Mouse (Mus musculus): ENCODE results near the gene Srp54b.
"Not testable (repeated sequence)": the region's sequence is repeated elsewhere in the genome, so short reads cannot be mapped to it uniquely, and the experiment has no call there.

Gene Srp54b

DNA sequence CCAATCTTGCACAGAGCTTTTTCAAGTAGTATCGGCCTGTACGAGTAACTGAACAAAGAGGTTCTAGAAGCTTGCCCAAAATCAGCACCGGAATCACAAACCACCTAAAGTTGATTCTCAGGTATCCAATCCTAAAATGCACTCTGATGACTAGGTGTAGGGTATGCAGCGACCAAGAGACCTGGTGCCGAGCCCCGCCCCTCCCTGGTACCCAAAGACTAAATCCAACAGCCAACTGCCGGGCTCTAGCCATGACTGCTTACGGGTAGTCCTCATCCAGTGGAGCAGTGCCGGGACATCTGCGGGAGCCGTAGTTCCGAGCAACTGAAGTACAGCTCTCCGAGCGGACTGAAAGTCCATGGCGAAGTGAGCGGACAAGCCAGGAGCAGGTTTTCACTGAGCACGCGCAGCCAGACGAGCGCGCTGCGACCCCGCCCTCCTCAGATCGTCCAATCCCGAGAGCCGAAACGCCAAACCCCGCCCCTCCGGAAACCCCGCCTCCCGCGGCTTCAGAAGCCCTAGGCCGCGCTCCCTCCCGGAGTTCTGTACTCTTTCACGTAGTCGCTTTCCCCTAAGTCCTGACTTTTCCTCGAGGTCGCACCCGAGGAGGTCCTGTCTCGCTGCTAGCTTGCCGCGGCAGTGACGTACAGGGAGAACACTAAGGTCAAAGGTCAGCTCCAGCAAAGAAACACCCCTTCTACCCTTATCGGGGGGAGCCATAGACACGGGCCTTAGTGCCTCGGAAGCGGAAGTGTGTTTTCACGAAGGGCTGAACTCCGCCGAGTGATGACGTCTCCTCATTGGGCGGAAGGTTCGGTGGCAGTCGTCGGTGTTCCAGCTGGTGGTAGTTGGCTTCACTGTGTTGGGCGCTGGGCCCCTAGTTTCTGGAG lies at the start of gene Srp54b:
TSS of gene Srp54b (plus strand) at position 546 of the 890 bp plus-strand sequence.
- DNase-seq (ENCODE audit: low read depth, low spot score) = not testable (repeated sequence)

DNA sequence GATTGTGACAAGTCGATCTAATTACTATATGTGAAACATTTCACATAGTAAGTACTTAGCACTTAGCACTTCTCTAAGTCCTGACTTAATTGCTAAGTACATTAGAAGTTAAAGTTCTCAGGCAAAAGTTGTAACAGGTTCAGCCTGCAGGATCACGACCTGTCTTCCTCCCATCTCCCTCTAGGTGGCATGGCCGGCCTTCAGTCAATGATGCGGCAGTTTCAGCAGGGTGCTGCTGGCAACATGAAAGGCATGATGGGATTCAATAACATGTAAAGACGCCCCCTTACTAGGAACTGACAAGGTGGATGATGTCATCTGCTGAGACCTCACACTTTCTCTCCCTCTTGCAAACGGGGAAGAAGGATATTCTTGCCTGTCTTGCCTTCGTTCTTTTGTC lies 42.3 kb upstream of the Srp54b start:
- DNase-seq (ENCODE audit: low read depth, low spot score) = not testable (repeated sequence)

DNA sequence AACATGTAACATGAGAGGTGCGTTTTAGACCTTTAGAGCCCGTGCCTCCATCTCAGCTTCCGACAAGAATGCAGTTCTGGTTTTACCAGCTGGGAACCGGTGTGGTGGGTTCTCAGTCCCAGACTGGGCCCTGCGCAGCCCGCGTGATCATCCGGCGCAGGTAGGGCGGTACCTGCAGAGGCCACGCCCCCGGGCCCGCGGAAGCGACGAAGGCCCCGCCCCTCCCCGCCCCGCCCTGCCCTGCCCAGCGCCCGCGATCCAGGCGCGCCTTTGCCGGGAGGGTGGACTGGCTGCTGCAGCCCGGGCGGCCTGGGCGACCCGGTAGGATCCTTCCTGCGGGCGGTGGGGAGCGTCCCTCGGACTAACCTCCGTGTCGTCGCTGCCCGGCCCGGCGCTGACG lies 30.7 kb upstream of the Srp54b start, which contains the start of gene Fam177a:
TSS of gene Fam177a (plus strand) at position 228 of the 400 bp plus-strand sequence.
- DNase-seq (ENCODE audit: low read depth, low spot score) = not testable (repeated sequence)

DNA sequence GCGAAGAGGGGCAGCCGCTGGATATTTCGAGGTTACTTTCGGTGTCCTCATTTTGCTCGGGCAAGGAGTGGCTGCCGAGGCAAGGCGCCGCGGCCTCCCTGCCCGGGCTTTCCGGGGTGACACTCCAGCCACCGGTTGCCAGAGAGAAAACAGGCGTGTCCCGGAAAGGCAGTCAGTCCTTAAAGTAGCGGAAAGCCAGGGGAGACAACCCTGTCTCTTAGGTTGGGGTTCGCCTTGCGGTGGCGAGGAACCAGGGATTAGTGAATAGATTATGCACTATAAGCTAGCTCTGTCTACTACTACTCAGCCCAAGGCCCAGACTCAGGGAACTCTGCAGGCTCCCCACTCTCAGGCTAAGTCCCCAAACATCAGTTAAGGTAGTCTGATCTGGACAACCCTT lies 30.2 kb upstream of the Srp54b start:
- DNase-seq (ENCODE audit: low read depth, low spot score) = not testable (repeated sequence)

DNA sequence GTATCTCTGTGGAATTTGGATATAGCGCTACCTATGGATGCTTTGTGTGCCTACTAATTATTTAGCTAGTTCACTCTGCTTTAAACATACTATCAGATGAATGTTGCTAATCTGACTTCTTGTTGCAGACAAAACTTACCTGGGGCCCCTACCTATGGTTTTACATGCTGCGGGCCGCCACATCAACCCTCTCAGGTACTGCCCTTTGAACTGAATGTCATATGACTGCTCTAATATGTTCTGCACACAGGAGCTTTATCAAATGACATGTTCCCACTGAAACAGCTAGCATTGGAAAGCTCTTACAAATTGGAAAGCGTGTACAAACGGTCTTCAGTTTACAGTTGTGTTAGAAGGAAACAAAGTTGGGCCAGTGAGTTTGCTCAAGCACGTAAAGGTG lies 19.4 kb upstream of the Srp54b start:
- not testable (repeated sequence) for DNase-seq (ENCODE audit: low read depth, low spot score)

DNA sequence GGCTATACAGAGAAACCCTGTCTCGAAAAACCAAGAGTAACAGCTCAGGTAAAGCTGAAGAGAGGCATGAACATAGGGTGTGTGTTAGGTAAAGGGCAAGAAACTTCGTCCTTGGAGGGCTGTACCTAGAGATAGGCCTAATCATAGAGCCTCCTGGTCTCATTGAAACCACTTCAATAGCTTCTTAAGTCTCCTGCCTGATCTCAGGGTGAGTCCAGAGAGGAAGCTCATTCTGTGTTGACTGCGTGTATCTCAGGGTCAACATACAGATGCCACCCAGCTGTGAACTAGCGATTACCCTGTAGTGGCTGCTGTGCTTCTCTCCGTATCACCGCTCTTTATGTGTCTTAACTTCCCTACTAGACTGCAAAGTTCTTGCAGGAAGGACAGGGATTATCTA lies 17.0 kb upstream of the Srp54b start:
- not testable (repeated sequence) for DNase-seq (ENCODE audit: low read depth, low spot score)

DNA sequence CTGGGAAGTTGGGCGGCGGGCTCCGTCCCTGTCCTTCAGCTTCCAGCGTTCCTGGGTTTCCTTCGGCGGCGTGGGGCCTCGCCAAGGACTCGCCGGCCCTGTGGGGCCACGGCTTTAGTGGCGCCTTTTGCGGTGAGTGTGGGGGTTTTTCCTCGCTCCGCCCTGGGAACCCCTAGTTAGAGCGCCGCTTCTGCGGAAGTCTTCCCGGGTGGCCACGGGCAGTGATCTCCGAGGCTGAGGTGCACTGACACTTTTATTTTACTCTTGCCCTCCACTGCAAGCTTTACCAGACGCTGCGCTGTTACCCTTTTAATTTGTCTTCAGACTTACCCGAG lies 512 bp downstream of the Srp54b start:
- not testable (repeated sequence) for DNase-seq (ENCODE audit: low read depth, low spot score)

DNA sequence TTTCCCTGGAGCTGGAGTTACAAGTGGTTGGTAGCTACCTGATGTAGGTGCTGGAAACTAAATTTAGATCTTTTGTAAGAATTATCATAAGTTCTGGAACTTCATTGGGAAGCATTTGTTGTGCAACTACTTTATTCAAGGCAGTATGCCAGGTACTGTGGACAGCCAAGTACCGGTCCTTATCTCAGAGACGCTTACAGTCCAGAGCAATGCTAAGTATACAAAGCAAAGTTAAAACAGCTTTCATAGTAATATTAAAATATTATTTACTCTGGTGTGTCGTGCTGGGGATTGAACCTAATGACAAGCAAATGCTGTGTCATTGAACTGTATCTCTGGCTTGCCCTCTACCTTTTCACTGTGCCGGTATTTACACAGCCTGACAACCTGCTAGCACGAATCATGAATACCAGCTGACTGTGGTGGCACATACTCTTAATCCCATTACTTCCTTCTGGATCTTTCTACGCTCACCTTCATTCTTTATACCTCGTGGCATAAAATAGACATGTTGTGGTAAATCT lies 12.2 kb downstream of the Srp54b start:
- DNase-seq (ENCODE audit: low read depth, low spot score) = not testable (repeated sequence)

DNA sequence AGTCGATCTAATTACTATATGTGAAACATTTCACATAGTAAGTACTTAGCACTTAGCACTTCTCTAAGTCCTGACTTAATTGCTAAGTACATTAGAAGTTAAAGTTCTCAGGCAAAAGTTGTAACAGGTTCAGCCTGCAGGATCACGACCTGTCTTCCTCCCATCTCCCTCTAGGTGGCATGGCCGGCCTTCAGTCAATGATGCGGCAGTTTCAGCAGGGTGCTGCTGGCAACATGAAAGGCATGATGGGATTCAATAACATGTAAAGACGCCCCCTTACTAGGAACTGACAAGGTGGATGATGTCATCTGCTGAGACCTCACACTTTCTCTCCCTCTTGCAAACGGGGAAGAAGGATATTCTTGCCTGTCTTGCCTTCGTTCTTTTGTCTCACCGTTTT lies 32.8 kb downstream of the Srp54b start:
- not testable (repeated sequence) for DNase-seq (ENCODE audit: low read depth, low spot score)

DNA sequence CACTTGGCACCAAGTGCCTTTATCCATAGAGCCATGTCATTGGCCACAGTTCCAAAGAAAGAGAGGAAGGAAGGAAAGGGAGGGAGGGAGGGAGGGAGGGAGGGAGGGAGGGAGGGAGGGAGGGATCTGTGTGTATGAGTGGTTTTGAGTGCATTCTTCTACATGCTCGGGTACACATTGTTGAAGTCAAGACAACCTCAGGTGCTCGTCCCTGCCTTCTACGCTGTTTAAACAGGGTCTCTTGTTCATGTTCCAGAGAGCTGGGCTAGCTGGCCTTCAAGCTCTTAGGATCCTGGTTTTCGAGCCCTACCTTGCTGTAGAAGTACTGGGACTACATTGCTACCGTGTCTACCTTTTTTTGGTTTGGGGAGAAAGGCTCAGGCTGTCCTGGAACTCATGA lies 34.2 kb downstream of the Srp54b start:
- DNase-seq (ENCODE audit: low read depth, low spot score) = not testable (repeated sequence)

DNA sequence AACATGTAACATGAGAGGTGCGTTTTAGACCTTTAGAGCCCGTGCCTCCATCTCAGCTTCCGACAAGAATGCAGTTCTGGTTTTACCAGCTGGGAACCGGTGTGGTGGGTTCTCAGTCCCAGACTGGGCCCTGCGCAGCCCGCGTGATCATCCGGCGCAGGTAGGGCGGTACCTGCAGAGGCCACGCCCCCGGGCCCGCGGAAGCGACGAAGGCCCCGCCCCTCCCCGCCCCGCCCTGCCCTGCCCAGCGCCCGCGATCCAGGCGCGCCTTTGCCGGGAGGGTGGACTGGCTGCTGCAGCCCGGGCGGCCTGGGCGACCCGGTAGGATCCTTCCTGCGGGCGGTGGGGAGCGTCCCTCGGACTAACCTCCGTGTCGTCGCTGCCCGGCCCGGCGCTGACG lies 44.4 kb downstream of the Srp54b start, which contains the start of gene 1700047I17Rik2:
TSS of gene 1700047I17Rik2 (plus strand) at position 287 of the 400 bp plus-strand sequence.
- not testable (repeated sequence) for DNase-seq (ENCODE audit: low read depth, low spot score)

DNA sequence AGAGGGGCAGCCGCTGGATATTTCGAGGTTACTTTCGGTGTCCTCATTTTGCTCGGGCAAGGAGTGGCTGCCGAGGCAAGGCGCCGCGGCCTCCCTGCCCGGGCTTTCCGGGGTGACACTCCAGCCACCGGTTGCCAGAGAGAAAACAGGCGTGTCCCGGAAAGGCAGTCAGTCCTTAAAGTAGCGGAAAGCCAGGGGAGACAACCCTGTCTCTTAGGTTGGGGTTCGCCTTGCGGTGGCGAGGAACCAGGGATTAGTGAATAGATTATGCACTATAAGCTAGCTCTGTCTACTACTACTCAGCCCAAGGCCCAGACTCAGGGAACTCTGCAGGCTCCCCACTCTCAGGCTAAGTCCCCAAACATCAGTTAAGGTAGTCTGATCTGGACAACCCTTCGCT lies 44.9 kb downstream of the Srp54b start:
- DNase-seq (ENCODE audit: low read depth, low spot score) = not testable (repeated sequence)

DNA sequence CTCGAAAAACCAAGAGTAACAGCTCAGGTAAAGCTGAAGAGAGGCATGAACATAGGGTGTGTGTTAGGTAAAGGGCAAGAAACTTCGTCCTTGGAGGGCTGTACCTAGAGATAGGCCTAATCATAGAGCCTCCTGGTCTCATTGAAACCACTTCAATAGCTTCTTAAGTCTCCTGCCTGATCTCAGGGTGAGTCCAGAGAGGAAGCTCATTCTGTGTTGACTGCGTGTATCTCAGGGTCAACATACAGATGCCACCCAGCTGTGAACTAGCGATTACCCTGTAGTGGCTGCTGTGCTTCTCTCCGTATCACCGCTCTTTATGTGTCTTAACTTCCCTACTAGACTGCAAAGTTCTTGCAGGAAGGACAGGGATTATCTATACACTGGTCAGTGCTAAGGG lies 58.0 kb downstream of the Srp54b start:
- not testable (repeated sequence) for DNase-seq (ENCODE audit: low read depth, low spot score)

DNA sequence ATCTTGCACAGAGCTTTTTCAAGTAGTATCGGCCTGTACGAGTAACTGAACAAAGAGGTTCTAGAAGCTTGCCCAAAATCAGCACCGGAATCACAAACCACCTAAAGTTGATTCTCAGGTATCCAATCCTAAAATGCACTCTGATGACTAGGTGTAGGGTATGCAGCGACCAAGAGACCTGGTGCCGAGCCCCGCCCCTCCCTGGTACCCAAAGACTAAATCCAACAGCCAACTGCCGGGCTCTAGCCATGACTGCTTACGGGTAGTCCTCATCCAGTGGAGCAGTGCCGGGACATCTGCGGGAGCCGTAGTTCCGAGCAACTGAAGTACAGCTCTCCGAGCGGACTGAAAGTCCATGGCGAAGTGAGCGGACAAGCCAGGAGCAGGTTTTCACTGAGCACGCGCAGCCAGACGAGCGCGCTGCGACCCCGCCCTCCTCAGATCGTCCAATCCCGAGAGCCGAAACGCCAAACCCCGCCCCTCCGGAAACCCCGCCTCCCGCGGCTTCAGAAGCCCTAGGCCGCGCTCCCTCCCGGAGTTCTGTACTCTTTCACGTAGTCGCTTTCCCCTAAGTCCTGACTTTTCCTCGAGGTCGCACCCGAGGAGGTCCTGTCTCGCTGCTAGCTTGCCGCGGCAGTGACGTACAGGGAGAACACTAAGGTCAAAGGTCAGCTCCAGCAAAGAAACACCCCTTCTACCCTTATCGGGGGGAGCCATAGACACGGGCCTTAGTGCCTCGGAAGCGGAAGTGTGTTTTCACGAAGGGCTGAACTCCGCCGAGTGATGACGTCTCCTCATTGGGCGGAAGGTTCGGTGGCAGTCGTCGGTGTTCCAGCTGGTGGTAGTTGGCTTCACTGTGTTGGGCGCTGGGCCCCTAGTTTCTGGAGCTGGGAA lies 75.0 kb downstream of the Srp54b start, which contains the start of gene Srp54c:
TSS of gene Srp54c (plus strand) at position 543 of the 894 bp plus-strand sequence.
- DNase-seq (ENCODE audit: low read depth, low spot score) = not testable (repeated sequence)

DNA sequence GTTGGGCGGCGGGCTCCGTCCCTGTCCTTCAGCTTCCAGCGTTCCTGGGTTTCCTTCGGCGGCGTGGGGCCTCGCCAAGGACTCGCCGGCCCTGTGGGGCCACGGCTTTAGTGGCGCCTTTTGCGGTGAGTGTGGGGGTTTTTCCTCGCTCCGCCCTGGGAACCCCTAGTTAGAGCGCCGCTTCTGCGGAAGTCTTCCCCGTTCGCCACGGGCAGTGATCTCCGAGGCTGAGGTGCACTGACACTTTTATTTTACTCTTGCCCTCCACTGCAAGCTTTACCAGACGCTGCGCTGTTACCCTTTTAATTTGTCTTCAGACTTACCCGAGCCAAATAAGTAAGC lies 75.6 kb downstream of the Srp54b start:
- DNase-seq (ENCODE audit: low read depth, low spot score) = not testable (repeated sequence)

All from brain, embryonic 18.5 days (tissue).